Mouse (Mus musculus): Measurements from ENCODE around the gene AI661453. TPM values are rescaled to one million over a fixed set of nuclear protein-coding genes. Genes with fewer than 3 reads are reported as not detected.
A peak's percentile ranks its signal among the peaks of the same experiment; 100 is the strongest.

The AI661453 gene
- polyA plus RNA-seq, 1 experiment from 2014 or later, result 0.23 TPM

GRCm38 (mm10) chr17:47424186-47424585 lies 12.2 kb upstream of the AI661453 start:
- no peak overlapping the region for H3K27ac ChIP-seq
- DNase-seq (ENCODE audit: low spot score), result no peak
- H3K9me3 ChIP-seq (replicated peaks), result no peaks in the 10 kb centered on the region
- no peaks in the 10 kb centered on the region for H3K36me3 ChIP-seq
- H3K4me1 ChIP-seq, result peaks cover 7% of the 10 kb centered on the region
- WGBS, result 91% methylated on average over 6 of the region's 6 CpGs
- H3K27me3 ChIP-seq (ENCODE audit: low read depth, poor library complexity, severe bottlenecking), result peaks cover 15% of the 10 kb centered on the region; the same call in 1 of the 2 replicates
- no peak overlapping the region for H3K4me3 ChIP-seq

GRCm38 (mm10) chr17:47427316-47427715 lies 9.1 kb upstream of the AI661453 start:
- Histone ChIP-seq H3K27ac (no peak overlapping the region), H3K9me3 (replicated peaks) (no peaks in the 10 kb centered on the region), H3K4me3 (no peak overlapping the region), H3K27me3 (ENCODE audit: low read depth, poor library complexity, severe bottlenecking) (peaks cover 33% of the 10 kb centered on the region), H3K4me1 (peaks cover 10% of the 10 kb centered on the region), H3K36me3 (no peaks in the 10 kb centered on the region)
- WGBS, result 74% methylated on average over 6 of the region's 6 CpGs
- DNase-seq (ENCODE audit: low spot score), result no peak

GRCm38 (mm10) chr17:47428831-47429304 lies 7.5 kb upstream of the AI661453 start:
- Histone ChIP-seq H3K4me1 (peaks cover 10% of the 10 kb centered on the region), H3K36me3 (no peaks in the 10 kb centered on the region), H3K27ac (no peak overlapping the region), H3K4me3 (no peak overlapping the region), H3K9me3 (replicated peaks) (no peaks in the 10 kb centered on the region), H3K27me3 (ENCODE audit: low read depth, poor library complexity, severe bottlenecking) (peaks cover 41% of the 10 kb centered on the region)
- peak; percentile 69 for DNase-seq (ENCODE audit: low spot score)
- 16% methylated on average over 8 of the region's 8 CpGs for WGBS

GRCm38 (mm10) chr17:47430815-47431214 lies 5.6 kb upstream of the AI661453 start:
- no peak for DNase-seq (ENCODE audit: low spot score)
- WGBS, result 66% methylated on average over 5 of the region's 5 CpGs
- Histone ChIP-seq H3K36me3 (no peaks in the 10 kb centered on the region), H3K27ac (no peak overlapping the region), H3K4me1 (peaks cover 10% of the 10 kb centered on the region), H3K9me3 (replicated peaks) (no peaks in the 10 kb centered on the region), H3K27me3 (ENCODE audit: low read depth, poor library complexity, severe bottlenecking) (peaks cover 54% of the 10 kb centered on the region), H3K4me3 (no peak overlapping the region)

- 2% methylated on average over 25 of the region's 25 CpGs for WGBS
- no peak for DNase-seq (ENCODE audit: low spot score)
- H3K36me3 ChIP-seq, result no peaks in the 10 kb centered on the region
- peaks cover 75% of the 10 kb centered on the region for H3K27me3 ChIP-seq (ENCODE audit: low read depth, poor library complexity, severe bottlenecking)
- H3K27ac ChIP-seq, result no peak within 1 kb of the TSS
- peaks cover 46% of the 10 kb centered on the region for H3K4me1 ChIP-seq
- no peaks in the 10 kb centered on the region for H3K9me3 ChIP-seq (replicated peaks)
- H3K4me3 ChIP-seq, result peak within 1 kb of the TSS; percentile 51
These were observed 612 bp downstream of the AI661453 start, which contains the start of gene 1700001C19Rik for GRCm38 (mm10) chr17:47436907-47437547. TSS of gene 1700001C19Rik (minus strand) at chr17:47437376.

- Histone ChIP-seq H3K9me3 (replicated peaks) (no peaks in the 10 kb centered on the region), H3K27me3 (ENCODE audit: low read depth, poor library complexity, severe bottlenecking) (peaks cover 69% of the 10 kb centered on the region), H3K27ac (no peak overlapping the region; the same call in 1 of the 2 replicates), H3K4me3 (no peak overlapping the region), H3K4me1 (peaks cover 49% of the 10 kb centered on the region), H3K36me3 (no peaks in the 10 kb centered on the region)
- 76% methylated on average over 6 of the region's 6 CpGs for WGBS
- no peak for DNase-seq (ENCODE audit: low spot score)
These were observed 2.2 kb downstream of the AI661453 start for GRCm38 (mm10) chr17:47438611-47439010.

GRCm38 (mm10) chr17:47439396-47440028 lies 3.1 kb downstream of the AI661453 start:
- WGBS, result 46% methylated on average over 9 of the region's 9 CpGs
- Histone ChIP-seq H3K4me3 (no peak overlapping the region), H3K36me3 (no peaks in the 10 kb centered on the region), H3K27ac (no peak overlapping the region), H3K9me3 (replicated peaks) (no peaks in the 10 kb centered on the region), H3K27me3 (ENCODE audit: low read depth, poor library complexity, severe bottlenecking) (peaks cover 63% of the 10 kb centered on the region), H3K4me1 (peaks cover 54% of the 10 kb centered on the region)
- no peak for DNase-seq (ENCODE audit: low spot score)

GRCm38 (mm10) chr17:47440359-47440890 lies 4.0 kb downstream of the AI661453 start:
- no peaks in the 10 kb centered on the region for H3K36me3 ChIP-seq
- peaks cover 54% of the 10 kb centered on the region for H3K4me1 ChIP-seq
- peak overlapping the region; percentile 20; the same call in 1 of the 2 replicates for H3K27ac ChIP-seq
- no peak overlapping the region for H3K4me3 ChIP-seq
- peaks cover 56% of the 10 kb centered on the region for H3K27me3 ChIP-seq (ENCODE audit: low read depth, poor library complexity, severe bottlenecking)
- H3K9me3 ChIP-seq (replicated peaks), result no peaks in the 10 kb centered on the region
- 8% methylated on average over 9 of the region's 9 CpGs for WGBS
- no peak for DNase-seq (ENCODE audit: low spot score)

GRCm38 (mm10) chr17:47441296-47442051 lies 5.1 kb downstream of the AI661453 start:
- Histone ChIP-seq H3K9me3 (replicated peaks) (no peaks in the 10 kb centered on the region), H3K27ac (no peak overlapping the region), H3K36me3 (no peaks in the 10 kb centered on the region), H3K27me3 (ENCODE audit: low read depth, poor library complexity, severe bottlenecking) (peaks cover 47% of the 10 kb centered on the region), H3K4me1 (peaks cover 50% of the 10 kb centered on the region), H3K4me3 (no peak overlapping the region)
- 56% methylated on average over 19 of the region's 19 CpGs for whole genome bisulfite sequencing
- no peak for DNase-seq (ENCODE audit: low spot score)

- no peak overlapping the region for H3K27ac ChIP-seq
- H3K27me3 ChIP-seq (ENCODE audit: low read depth, poor library complexity, severe bottlenecking), result peaks cover 39% of the 10 kb centered on the region
- peaks cover 42% of the 10 kb centered on the region for H3K4me1 ChIP-seq
- DNase-seq (ENCODE audit: low spot score), result no peak
- no peaks in the 10 kb centered on the region for H3K36me3 ChIP-seq
- H3K9me3 ChIP-seq (replicated peaks), result no peaks in the 10 kb centered on the region
- no peak overlapping the region for H3K4me3 ChIP-seq
- WGBS, result 76% methylated on average over 3 of the region's 3 CpGs
These were observed 5.9 kb downstream of the AI661453 start for GRCm38 (mm10) chr17:47442271-47442670.

- H3K4me1 ChIP-seq, result peaks cover 43% of the 10 kb centered on the region
- H3K36me3 ChIP-seq, result no peaks in the 10 kb centered on the region
- 0 out of 2 replicates have a peak overlapping the region, but pooled peaks have one; percentile 17 for H3K27ac ChIP-seq
- H3K4me3 ChIP-seq, result no peak overlapping the region
- peaks cover 21% of the 10 kb centered on the region for H3K27me3 ChIP-seq (ENCODE audit: low read depth, poor library complexity, severe bottlenecking)
- DNase-seq (ENCODE audit: low spot score), result no peak
- no peaks in the 10 kb centered on the region for H3K9me3 ChIP-seq (replicated peaks)
- WGBS, result 81% methylated on average over 6 of the region's 6 CpGs
These were observed 7.7 kb downstream of the AI661453 start for GRCm38 (mm10) chr17:47444113-47444512.

GRCm38 (mm10) chr17:47445518-47445917 lies 9.1 kb downstream of the AI661453 start:
- H3K4me3 ChIP-seq, result no peak overlapping the region
- peaks cover 7% of the 10 kb centered on the region for H3K27me3 ChIP-seq (ENCODE audit: low read depth, poor library complexity, severe bottlenecking)
- no peaks in the 10 kb centered on the region for H3K36me3 ChIP-seq
- 78% methylated on average over 11 of the region's 11 CpGs for WGBS
- H3K4me1 ChIP-seq, result peaks cover 46% of the 10 kb centered on the region
- no peaks in the 10 kb centered on the region for H3K9me3 ChIP-seq (replicated peaks)
- no peak for DNase-seq (ENCODE audit: low spot score)
- no peak overlapping the region for H3K27ac ChIP-seq

Measured in limb, embryonic 10.5 days (tissue).